Mouse (Mus musculus): ENCODE measurements around the gene Ccdc126. TPM values are rescaled to one million over a fixed set of nuclear protein-coding genes. Genes with fewer than 3 reads are reported as not detected.
"Not testable (repeated sequence)": the region's sequence is repeated elsewhere in the genome, so short reads cannot be mapped to it uniquely, and the experiment has no call there.

Ccdc126 gene
- total RNA-seq (2021), result 1 to 10 TPM; 2.3 to 2.5 TPM
- long read RNA-seq, experiment 1, transcript Ccdc126-201 (3 exons, 2,351 nt), result major isoform, 7 of 8 reads
- long read RNA-seq, experiment 1, partial matches to known transcripts, result 0 of 8 reads
- long read RNA-seq, experiment 1, other reads (novel, unspliced or antisense), result 1 of 8 reads
- long read RNA-seq, experiment 2, transcript Ccdc126-201 (3 exons, 2,351 nt), result major isoform, 5 of 7 reads
- long read RNA-seq, experiment 2, partial matches to known transcripts, result 0 of 7 reads
- long read RNA-seq, experiment 2, other reads (novel, unspliced or antisense), result 2 of 7 reads

DNA sequence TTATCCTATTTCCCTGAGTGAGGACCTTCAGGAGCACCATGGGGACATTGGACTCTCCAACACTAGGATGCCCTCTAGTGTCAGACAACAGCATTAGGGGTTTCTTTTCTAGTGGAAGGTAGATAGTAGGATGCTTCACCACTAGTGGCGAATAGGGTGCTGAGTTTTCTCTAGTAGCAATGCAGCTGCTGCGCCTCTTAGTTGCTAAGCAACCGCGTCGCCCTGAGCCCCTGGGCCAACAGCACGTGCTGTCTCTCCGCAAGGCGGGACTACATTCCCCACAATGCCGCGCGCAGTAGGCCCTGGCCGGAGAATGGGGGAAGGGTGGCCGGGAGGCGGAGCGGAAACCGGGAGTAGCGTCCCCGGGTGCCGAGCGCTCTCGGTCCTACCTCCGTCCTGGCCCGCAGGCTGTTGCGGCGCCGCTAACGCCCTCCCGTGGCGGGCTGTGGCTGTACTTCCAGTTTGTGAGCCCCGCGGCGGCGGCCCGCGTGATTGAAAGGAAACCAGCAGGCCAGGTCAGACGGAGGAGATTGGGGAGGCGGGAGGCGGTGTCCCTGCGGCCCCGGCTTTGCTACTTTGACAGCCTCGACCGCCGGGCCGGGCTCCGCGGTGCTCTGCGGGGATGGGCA, at the start of gene Ccdc126:
Gene Ccdc126, plus strand, starts transcription at position 309 of the 629 bp plus-strand sequence.
- peak; percentile 99 for DNase-seq
- intact Hi-C loops (cut with DNase I; ENCODE audit: low total_unique reads), result no loop called here

DNA sequence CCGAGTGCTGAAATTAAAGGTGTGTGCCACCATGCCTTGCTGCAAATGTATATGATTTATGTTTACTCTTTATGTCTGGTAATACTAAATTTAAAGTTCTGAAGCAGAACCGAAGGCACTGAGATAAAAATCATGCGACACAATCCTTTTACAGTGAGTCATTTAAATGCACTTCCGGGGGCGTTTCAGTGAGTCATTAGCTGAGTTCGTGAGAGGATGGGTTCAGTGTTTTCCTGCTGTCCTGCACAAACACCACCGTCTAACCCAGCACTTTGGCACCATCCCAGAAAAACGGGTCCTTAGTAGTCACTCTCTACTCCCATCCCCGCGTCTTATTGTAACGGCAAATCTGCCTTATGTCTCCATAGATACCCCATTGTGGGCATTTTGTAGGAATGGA, 49.2 kb upstream of the Ccdc126 start:
- intact Hi-C loops (cut with DNase I; ENCODE audit: low total_unique reads), result loop anchor here (2.0 to 5.0 kb wide), 2 partner anchors 47 to 127 kb away; partner anchors contain the start of gene Stk31
- DNase-seq, result no peak

DNA sequence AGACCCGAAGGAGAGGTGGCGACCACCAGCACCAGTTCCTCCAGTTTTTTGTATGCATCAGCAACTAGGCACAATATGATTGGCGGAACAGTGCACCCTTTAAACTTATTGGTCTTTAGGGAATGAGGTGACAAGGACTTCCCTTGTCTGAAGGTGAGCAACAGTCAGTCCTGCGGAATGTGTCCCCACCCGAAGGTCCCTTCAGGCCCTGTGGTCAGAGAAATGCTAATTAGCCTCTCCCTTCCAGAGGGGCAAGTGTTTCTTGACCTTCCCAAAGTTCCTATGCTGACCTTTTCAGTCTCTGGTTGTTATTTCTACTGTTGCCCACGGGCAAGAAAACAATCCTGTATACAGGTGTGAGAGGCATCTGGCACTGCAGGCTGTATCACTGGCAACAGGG, 47.3 kb upstream of the Ccdc126 start:
- DNase-seq, result no peak
- intact Hi-C loops (cut with DNase I; ENCODE audit: low total_unique reads), result loop anchor here (2.0 to 5.0 kb wide), 2 partner anchors 45 to 125 kb away; partner anchors contain the start of gene Stk31

DNA sequence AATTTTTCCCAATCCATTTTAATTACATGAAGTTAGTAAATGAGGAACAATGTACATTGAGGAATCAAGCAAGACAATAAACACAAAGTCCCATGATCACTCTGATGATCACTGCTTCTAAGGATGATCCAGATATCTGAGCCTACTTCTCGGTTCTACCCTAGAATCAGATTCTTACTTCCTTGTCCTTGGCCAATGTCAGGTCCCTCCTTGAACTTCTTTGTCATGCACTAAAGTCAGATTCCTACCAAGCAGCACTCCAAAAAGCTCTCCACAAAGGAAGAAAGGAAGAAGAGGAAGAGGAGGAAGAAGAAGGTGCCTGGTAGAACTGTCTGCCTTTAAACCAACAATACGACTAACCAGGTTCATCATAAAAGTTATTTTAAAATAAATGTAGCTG, 46.2 kb upstream of the Ccdc126 start:
- DNase-seq, result no peak
- intact Hi-C loops (cut with DNase I; ENCODE audit: low total_unique reads), result loop anchor here (5.0 kb wide), 1 partner anchor 124 kb away; the partner anchor contains the start of gene Stk31

DNA sequence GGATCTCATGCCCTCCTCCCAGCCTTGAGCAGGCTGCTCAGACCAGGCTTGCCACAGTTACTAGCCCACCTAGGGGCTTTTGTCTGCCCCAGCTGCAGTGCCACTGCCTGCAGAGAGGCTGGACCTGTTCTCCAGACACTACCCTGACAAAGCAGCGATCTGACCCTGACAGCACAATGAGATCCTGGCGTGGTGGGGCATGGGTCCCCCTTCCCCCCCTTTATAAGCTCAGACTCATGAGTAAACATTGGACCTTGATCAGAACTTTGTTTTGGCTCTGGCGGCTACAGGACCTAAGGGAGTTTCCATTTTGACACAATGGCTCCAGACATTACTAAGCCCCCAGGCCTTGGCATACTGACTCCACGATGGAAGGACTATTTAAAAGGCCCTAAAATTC, 45.1 kb upstream of the Ccdc126 start:
- intact Hi-C loops (cut with DNase I; ENCODE audit: low total_unique reads), result loop anchor here (5.0 kb wide), 1 partner anchor 123 kb away; the partner anchor contains the start of gene Stk31
- no peak for DNase-seq

DNA sequence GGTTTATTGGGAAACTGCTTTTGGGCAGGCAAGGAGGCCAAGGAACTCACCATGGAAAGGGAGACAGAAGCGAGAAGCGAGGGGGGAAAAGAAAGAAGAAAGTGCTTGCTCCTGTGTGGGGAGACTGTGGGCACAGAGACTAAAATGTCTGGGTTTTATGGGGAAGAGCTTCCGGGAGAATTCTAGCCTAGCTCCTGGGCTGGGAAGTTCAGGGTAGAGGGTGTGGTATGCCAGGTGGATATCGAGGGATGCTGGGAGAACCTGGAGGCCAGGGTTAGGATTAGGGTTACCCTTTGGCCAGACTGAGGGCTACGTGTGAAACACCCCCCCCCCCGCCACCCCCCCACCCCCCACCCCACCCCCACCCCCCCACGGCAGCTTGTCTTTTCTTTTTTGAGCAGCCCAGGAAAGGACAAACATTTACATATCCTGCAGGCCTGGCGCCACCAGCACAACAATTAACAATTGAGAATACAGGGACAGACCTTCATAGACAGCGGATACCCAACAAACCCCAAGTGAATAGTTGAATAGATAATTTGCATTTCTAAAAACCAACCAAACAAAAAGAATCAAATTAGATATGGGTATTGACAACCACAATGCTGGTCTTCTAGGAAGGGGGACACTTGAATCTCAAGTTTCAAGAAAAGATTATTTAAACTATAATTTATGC, 44.5 kb upstream of the Ccdc126 start:
- intact Hi-C loops (cut with DNase I; ENCODE audit: low total_unique reads), result loop anchor here (5.0 kb wide), 1 partner anchor 123 kb away; the partner anchor contains the start of gene Stk31

DNA sequence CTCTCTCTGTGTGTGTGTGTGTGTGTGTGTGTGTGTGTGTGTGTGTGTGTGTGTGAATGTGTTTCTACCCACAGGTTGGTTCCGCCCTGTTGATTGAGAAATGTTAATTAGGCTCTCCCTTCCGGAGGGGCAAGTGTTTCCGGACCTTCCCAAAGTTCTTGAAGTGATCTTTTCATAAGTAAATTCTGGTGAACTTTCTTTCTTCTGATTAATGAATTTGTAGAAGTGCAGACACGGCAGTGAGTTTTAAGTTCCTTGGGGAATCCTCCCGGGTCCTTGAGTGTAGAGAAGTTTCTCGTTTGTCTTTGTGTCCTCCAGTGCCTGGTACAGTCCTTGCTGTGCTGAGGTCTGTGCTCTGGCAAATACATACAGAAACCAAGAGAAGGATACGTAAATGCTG, 43.8 kb upstream of the Ccdc126 start:
- intact Hi-C loops (cut with DNase I; ENCODE audit: low total_unique reads), result no loop called here
- no peak for DNase-seq

More for the DNA sequence above, 44.5 kb upstream of the Ccdc126 start:
- no peak for DNase-seq

DNA sequence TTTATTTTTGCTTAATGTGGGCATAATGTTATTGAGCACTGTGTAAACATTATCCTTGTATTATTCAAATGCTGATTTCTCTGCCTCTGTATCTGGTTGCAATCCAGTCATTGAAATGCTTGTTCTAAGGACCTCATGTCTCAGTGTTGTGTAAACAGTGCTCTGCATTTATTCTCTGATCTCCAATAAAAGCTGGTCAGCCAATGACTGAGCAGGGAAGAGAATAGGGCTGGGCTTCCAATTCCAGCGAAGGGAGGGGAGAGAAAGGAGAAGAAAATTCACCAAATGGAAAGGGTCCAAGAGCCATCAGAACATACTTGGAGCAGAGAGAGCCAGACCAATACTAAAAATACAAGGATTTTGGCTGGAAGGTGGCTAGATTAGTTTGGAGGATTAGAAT, 38.1 kb upstream of the Ccdc126 start:
- DNase-seq, result no peak
- intact Hi-C loops (cut with DNase I; ENCODE audit: low total_unique reads), result no loop called here

DNA sequence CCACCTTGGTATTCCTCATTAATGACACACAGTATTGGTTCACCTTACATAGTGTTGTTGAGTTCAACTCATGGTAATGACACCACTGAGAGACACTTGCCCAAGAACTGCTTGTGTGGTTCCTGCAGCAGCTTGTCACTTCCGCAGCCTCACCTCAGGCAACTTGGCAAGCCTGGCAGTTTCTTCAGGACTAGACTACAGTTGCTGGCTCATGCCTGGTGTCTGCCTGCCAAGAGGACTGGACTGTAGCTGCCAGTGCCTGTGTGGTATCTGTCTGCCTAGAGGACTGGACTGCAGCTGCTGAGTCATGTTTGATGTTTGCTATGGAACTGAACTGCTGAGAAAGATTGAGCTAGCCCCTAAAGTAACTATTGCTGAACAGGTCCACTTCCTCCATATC, 37.0 kb upstream of the Ccdc126 start:
- DNase-seq, result peak; percentile 60
- intact Hi-C loops (cut with DNase I; ENCODE audit: low total_unique reads), result no loop called here

DNA sequence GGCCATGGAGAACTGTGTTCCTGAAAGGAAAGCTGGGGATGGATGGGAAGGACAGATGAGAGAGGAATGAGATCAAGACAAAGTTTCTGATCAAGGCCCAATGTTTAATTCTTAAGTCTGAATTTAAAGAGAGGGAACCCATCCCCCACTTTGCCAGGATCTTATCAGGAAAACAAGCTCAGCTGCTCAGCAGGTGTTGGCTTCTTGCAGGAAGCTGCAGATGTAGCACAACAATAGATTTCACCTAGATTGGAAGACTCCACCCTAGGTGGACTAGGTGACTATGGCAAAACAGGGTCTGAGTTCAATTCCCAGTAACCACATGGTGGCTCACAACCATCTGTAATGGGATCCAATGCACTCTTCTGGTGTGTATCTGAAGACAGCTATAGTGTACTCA, 20.8 kb upstream of the Ccdc126 start:
- intact Hi-C loops (cut with DNase I; ENCODE audit: low total_unique reads), result no loop called here
- DNase-seq, result no peak

DNA sequence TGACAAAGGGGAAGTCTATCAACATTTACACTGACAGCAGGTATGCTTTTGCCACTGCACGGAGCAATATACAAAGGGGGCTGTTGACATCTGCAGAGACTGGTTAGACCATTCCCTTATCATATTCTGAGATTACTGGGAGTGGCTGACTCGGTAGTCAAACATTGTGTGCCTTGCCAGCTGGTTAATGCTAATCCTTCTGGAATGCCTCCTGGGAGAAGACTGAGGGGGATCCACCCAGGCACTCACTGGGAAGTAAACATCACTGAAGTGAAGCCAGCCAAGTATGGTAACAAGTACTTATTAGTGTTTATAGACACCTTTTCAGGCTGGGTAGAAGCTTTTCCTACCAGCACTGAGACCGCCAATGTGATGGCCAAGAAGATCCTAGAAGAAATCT, 4.3 kb upstream of the Ccdc126 start:
- DNase-seq; intact Hi-C loops (cut with DNase I; ENCODE audit: low total_unique reads): not testable (repeated sequence)

DNA sequence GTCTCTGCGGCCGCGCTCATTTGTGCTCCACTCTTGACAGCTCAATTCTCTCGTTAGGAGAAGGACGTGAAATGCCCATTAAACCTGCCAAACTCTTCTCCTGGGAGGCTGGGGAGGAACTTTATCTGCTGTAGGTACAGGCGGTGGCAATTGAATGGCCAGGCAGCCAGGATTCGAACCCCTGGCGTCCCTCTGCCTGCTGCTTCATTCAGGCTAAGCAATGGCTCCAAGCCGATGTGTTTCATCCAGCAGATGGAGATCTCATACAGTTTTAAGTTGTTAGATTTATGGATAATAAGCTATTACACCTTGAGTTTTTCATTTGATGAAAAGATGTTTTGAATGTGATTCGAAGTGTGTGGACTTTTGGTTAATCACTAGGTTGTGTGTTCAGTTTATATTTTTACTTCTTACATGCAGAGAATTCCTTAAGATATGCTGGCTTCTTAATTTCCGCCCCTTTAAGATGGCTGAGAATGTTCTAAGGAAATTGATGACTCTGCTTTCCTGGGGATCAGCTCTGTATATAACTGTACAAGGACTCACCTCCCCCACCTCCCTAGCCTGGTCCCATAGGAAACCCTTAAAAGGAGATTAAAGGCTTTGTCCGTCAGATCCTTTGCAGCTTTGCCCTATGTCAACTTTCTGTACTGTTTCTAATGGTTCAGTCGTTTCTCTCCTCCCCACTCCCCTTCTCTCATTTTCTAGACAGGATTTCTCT, 681 bp downstream of the Ccdc126 start:
- no peak for DNase-seq
- intact Hi-C loops (cut with DNase I; ENCODE audit: low total_unique reads), result no loop called here

DNA sequence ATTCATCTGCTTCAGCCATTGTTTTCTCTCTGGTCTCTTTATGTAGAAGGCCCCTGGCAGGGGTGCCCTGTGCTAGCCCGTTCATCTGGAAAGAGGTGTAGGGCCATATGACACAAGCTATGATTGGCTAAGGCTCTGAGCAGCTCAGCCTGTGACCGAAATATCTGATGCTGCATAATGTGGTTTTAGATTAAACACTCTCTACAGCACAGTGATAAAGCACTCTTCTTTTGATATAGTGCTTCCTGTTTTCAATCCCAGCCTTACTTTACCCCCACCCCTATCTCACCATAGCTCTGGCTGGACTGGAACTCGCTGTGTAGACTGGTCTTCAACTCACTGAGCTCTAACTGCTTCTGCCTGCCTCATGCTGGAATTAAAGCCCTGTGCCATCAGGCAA, 2.3 kb downstream of the Ccdc126 start:
- DNase-seq, result no peak
- intact Hi-C loops (cut with DNase I; ENCODE audit: low total_unique reads), result no loop called here

DNA sequence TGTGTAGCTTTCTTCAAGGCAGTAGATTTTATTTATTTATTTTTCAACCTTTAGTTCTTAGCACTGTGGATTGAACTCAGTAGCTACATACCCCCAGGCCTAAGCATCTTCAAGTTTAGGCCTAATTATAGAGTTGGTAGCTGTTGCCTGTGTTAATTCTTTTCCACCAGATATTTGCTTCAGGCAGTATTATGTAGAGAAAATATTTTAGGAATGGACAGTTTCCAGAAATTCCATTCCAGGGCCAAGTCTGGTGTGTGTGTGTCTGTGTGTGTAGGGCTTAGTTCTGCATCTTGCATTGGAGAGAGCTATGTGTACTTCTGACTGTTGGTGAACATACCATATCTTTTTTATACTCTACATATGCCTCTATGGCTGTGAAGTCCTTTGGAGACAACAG, 3.0 kb downstream of the Ccdc126 start:
- no peak for DNase-seq
- intact Hi-C loops (cut with DNase I; ENCODE audit: low total_unique reads), result no loop called here

DNA sequence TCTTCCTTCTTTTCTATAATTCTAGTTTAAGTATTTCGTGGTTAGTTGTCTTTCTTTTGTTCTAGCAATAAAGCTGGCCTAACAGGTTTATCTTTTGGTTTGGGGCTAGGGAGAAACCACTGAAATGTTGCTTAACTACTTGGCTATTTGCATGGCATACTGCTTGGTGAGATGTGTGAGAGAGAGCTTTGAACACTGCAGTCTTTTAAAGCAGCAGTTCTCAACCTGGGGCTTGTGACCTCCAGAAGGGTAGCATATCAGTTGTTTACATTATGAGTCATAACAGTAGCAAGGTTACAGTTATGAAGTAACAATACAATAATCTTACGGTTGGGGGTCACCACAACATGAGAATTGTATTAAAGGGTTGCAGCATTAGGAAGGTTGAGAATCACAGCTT, 3.9 kb downstream of the Ccdc126 start:
- intact Hi-C loops (cut with DNase I; ENCODE audit: low total_unique reads), result no loop called here
- no peak for DNase-seq

DNA sequence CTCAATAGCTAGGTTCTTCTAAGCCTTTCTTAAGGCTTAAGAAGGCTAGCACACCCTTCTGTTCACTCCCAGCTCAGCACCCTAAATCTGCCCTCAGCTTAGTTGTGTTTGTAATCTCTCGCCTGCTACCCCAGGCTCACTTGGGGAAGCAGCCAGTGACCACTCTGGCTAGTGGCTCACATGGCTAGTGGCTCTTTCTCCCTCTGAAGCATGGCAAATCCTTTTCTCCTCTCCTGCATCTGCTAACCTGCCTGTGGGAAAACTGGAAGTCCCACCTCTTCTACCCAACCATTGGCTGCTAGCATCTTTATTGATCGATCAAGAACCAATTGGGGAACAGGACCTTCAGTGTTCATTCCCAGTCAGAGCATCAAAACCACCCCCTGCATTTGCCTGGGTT, 5.5 kb downstream of the Ccdc126 start:
- no peak for DNase-seq
- intact Hi-C loops (cut with DNase I; ENCODE audit: low total_unique reads), result no loop called here

DNA sequence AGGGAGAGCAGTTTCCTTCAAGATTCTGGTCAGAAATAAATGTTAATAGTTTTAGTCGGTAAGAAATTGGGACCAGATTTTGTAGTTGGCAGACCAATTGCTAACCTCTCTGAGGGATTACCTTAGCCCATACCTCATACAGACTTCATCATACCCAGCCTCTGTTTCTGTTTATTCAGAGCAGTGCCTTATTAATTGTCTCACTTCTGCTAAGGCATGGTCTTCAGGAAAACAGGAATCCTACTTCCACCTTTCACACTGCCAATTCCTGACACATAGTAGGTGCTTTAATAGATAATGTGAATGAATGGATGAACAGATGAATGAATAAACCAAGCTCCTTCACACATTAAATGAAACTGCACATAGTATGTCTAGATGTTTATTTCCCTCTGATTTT, 6.2 kb downstream of the Ccdc126 start:
- intact Hi-C loops (cut with DNase I; ENCODE audit: low total_unique reads), result no loop called here
- DNase-seq, result no peak

DNA sequence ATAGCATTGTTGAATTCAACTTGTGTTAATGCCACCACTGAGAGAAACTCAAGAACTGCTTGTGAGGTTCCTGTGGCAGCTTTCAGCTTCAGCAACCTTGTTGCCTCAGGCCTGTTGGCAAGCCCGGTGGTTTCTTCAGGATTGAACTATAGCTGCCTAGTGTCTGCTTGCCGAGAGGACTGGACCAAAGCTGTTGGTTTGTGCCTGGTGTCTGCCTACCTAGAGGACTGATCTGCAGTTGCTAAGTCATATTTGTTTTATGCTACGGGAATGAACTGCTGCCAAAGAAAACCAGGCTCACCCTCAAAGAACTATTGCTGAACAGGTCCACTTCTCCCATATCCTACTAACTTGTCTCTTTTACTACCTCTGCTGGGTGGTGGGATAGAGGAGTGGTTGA, 7.8 kb downstream of the Ccdc126 start:
- no peak for DNase-seq
- intact Hi-C loops (cut with DNase I; ENCODE audit: low total_unique reads), result no loop called here

DNA sequence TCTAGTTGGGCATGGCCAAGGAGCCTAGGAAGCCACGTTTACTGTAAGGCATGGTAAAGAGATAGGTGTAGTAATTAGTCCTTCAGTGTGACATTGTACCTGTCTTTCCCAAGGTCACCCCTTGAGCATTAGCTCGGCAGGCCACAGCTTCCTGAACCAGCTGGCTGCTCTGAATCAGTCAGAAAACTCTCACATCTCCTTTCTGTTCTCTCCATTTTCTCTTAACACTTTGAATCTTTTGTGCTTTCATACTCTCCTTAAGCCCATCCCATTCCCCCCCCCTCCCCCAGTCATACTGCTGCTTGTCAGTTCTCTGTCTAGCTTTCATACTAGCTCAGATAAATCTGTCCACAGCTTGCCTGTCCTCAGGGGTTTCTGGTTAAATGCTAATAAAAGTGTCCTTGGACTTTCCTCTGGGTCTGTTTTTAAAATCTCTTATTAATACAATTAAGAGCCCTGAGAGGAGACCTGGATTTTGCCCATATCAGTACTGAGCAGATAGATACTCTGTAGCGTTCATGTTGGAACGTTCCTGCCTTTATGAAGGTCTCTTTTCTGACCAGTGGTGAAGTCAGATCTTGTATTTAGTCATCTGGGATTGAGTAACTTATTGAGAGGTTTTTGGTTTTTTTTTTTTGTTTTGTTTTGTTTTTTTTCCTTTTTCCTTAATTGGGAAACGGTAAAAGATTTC, 12.4 kb downstream of the Ccdc126 start:
- intact Hi-C loops (cut with DNase I; ENCODE audit: low total_unique reads), result no loop called here
- DNase-seq, result no peak

DNA sequence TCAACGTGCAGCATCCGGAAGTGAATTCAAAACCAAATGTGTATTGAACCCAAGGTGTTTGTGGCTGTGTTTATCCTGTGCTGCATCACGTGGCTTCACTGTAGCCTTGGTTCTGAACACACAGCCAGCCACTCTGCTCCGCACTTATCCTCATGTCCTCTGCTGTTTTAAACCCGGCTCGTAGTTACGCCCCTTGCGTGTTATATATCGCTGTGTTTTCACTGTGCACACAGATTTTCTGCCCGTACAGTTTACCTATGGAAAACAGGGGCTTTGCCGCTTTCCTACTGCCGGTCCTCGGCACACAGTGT, 12.9 kb downstream of the Ccdc126 start:
- DNase-seq, result no peak
- intact Hi-C loops (cut with DNase I; ENCODE audit: low total_unique reads), result no loop called here

All from gastrocnemius, postnatal 14 days (tissue).